Mouse (Mus musculus): ENCODE data around the gene Ehd1. TPM values are rescaled to one million over a fixed set of nuclear protein-coding genes. Genes with fewer than 3 reads are reported as not detected.
A peak's percentile ranks its signal among the peaks of the same experiment; 100 is the strongest.
"Not testable (repeated sequence)": the region's sequence is repeated elsewhere in the genome, so short reads cannot be mapped to it uniquely, and the experiment has no call there.

The Ehd1 gene
- total RNA-seq, 1 experiment from 2014 or later = 148 TPM

GRCm38 (mm10) chr19:6291117-6291781 lies 14.7 kb downstream of the Ehd1 start:
- ATAC-seq (ENCODE audit: extremely low read depth, insufficient number of reproducible peaks, low FRiP score, poor library complexity, severe bottlenecking) = no peak

GRCm38 (mm10) chr19:6292262-6292661 lies 15.7 kb downstream of the Ehd1 start:
- no peak for ATAC-seq (ENCODE audit: extremely low read depth, insufficient number of reproducible peaks, low FRiP score, poor library complexity, severe bottlenecking)

GRCm38 (mm10) chr19:6294301-6294700 lies 17.8 kb downstream of the Ehd1 start:
- no peak for ATAC-seq (ENCODE audit: extremely low read depth, insufficient number of reproducible peaks, low FRiP score, poor library complexity, severe bottlenecking)

GRCm38 (mm10) chr19:6296551-6297210 lies 20.2 kb downstream of the Ehd1 start:
- no peak for ATAC-seq (ENCODE audit: extremely low read depth, insufficient number of reproducible peaks, low FRiP score, poor library complexity, severe bottlenecking)

- ATAC-seq (ENCODE audit: extremely low read depth, insufficient number of reproducible peaks, low FRiP score, poor library complexity, severe bottlenecking) = peak; percentile 83
These were observed 21.1 kb downstream of the Ehd1 start for GRCm38 (mm10) chr19:6297641-6298040.

- ATAC-seq (ENCODE audit: extremely low read depth, insufficient number of reproducible peaks, low FRiP score, poor library complexity, severe bottlenecking) = no peak
These were observed 22.5 kb downstream of the Ehd1 start for GRCm38 (mm10) chr19:6299003-6299402.

GRCm38 (mm10) chr19:6299450-6300267 lies 23.1 kb downstream of the Ehd1 start:
- no peak for ATAC-seq (ENCODE audit: extremely low read depth, insufficient number of reproducible peaks, low FRiP score, poor library complexity, severe bottlenecking)

- no peak for ATAC-seq (ENCODE audit: extremely low read depth, insufficient number of reproducible peaks, low FRiP score, poor library complexity, severe bottlenecking)
These were observed 23.9 kb downstream of the Ehd1 start for GRCm38 (mm10) chr19:6300402-6300841.

GRCm38 (mm10) chr19:6302114-6302513 lies 25.6 kb downstream of the Ehd1 start:
- no peak for ATAC-seq (ENCODE audit: extremely low read depth, insufficient number of reproducible peaks, low FRiP score, poor library complexity, severe bottlenecking)

GRCm38 (mm10) chr19:6302522-6302921 lies 26.0 kb downstream of the Ehd1 start:
- ATAC-seq (ENCODE audit: extremely low read depth, insufficient number of reproducible peaks, low FRiP score, poor library complexity, severe bottlenecking) = no peak

GRCm38 (mm10) chr19:6303831-6304230 lies 27.3 kb downstream of the Ehd1 start:
- no peak for ATAC-seq (ENCODE audit: extremely low read depth, insufficient number of reproducible peaks, low FRiP score, poor library complexity, severe bottlenecking)

GRCm38 (mm10) chr19:6304787-6305516 lies 28.4 kb downstream of the Ehd1 start:
- ATAC-seq (ENCODE audit: extremely low read depth, insufficient number of reproducible peaks, low FRiP score, poor library complexity, severe bottlenecking) = peak; percentile 76

- ATAC-seq (ENCODE audit: extremely low read depth, insufficient number of reproducible peaks, low FRiP score, poor library complexity, severe bottlenecking) = no peak
These were observed 29.1 kb downstream of the Ehd1 start for GRCm38 (mm10) chr19:6305517-6306115.

- ATAC-seq (ENCODE audit: extremely low read depth, insufficient number of reproducible peaks, low FRiP score, poor library complexity, severe bottlenecking) = peak; percentile 31; the same call in 1 of the 2 replicates
These were observed 29.6 kb downstream of the Ehd1 start, which contains the start of gene Cdc42bpg for GRCm38 (mm10) chr19:6306137-6306551. TSS of gene Cdc42bpg (plus strand) at chr19:6306456.

- peak; percentile 54 for ATAC-seq (ENCODE audit: extremely low read depth, insufficient number of reproducible peaks, low FRiP score, poor library complexity, severe bottlenecking)
These were observed 30.1 kb downstream of the Ehd1 start for GRCm38 (mm10) chr19:6306586-6306985.

- ATAC-seq (ENCODE audit: extremely low read depth, insufficient number of reproducible peaks, low FRiP score, poor library complexity, severe bottlenecking) = no peak
These were observed 31.4 kb downstream of the Ehd1 start for GRCm38 (mm10) chr19:6307733-6308531.

GRCm38 (mm10) chr19:6310181-6310580 lies 33.7 kb downstream of the Ehd1 start:
- ATAC-seq (ENCODE audit: extremely low read depth, insufficient number of reproducible peaks, low FRiP score, poor library complexity, severe bottlenecking) = no peak

GRCm38 (mm10) chr19:6311783-6312182 lies 35.3 kb downstream of the Ehd1 start:
- ATAC-seq (ENCODE audit: extremely low read depth, insufficient number of reproducible peaks, low FRiP score, poor library complexity, severe bottlenecking) = not testable (repeated sequence)
